Mouse (Mus musculus): ENCODE results near the gene 5530401A14Rik. TPM values are rescaled to one million over a fixed set of nuclear protein-coding genes. Genes with fewer than 3 reads are reported as not detected.

Gene 5530401A14Rik
- polyA plus RNA-seq (2012): not detected in 2 replicates

- Histone ChIP-seq H3K27me3 (ENCODE audit: control insufficient read depth) (no peaks in the 10 kb centered on the region), H3K36me3 (ENCODE audit: control insufficient read depth) (no peaks in the 10 kb centered on the region), H3K4me3 (replicated peaks) (no peak within 1 kb of the TSS), H3K9me3 (ENCODE audit: control insufficient read depth, low read length) (no peaks in the 10 kb centered on the region), H3K4me1 (ENCODE audit: control insufficient read depth) (no peaks in the 10 kb centered on the region)
- TF ChIP-seq TAL1 (IDR thresholded peaks at IDR 0.05; ENCODE audit: low read length) (no peak), GATA1 (IDR thresholded peaks at IDR 0.05; ENCODE audit: low read length) (no peak)
These were observed at the start of gene 5530401A14Rik for GRCm38 (mm10) chr11:81860250-81860972. Gene 5530401A14Rik (plus strand): TSS chr11:81860673.

DNA sequence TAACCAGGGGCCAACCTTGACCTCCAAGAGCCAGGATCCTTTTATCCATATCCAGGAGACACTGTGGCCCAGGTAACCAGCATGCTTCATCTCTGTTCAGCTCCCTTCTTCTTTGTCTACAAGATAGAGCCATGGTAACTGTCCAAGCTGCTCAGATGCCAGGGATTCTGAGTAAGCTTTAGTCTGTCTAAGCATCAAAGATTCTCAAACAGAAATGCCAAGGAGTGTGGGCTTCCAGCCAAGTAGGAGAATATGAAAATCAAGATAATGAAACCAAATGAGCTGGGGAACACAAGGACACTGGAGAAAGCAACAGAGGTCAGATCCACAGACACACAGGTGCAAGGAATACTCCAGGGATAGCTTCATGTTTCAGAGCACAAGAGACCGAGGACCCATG lies 45.7 kb upstream of the 5530401A14Rik start:
- H3K4me3 ChIP-seq (replicated peaks): no peak overlapping the region
- no peaks in the 10 kb centered on the region for H3K36me3 ChIP-seq (ENCODE audit: control insufficient read depth)
- no peak for TF ChIP-seq TAL1 (IDR thresholded peaks at IDR 0.05; ENCODE audit: low read length)
- TF ChIP-seq GATA1 (IDR thresholded peaks at IDR 0.05; ENCODE audit: low read length): no peak
- H3K27me3 ChIP-seq (ENCODE audit: control insufficient read depth): no peaks in the 10 kb centered on the region
- peaks cover 3% of the 10 kb centered on the region for H3K9me3 ChIP-seq (ENCODE audit: control insufficient read depth, low read length)
- H3K4me1 ChIP-seq (ENCODE audit: control insufficient read depth): no peaks in the 10 kb centered on the region

GRCm38 (mm10) chr11:81816531-81816930 lies 43.9 kb upstream of the 5530401A14Rik start:
- no peaks in the 10 kb centered on the region for H3K27me3 ChIP-seq (ENCODE audit: control insufficient read depth)
- no peak overlapping the region for H3K4me3 ChIP-seq (replicated peaks)
- no peaks in the 10 kb centered on the region for H3K4me1 ChIP-seq (ENCODE audit: control insufficient read depth)
- no peaks in the 10 kb centered on the region for H3K36me3 ChIP-seq (ENCODE audit: control insufficient read depth)
- no peaks in the 10 kb centered on the region; the same call in 1 of the 2 replicates for H3K9me3 ChIP-seq (ENCODE audit: control insufficient read depth, low read length)
- TF ChIP-seq TAL1 (IDR thresholded peaks at IDR 0.05; ENCODE audit: low read length): no peak
- no peak for TF ChIP-seq GATA1 (IDR thresholded peaks at IDR 0.05; ENCODE audit: low read length)

DNA sequence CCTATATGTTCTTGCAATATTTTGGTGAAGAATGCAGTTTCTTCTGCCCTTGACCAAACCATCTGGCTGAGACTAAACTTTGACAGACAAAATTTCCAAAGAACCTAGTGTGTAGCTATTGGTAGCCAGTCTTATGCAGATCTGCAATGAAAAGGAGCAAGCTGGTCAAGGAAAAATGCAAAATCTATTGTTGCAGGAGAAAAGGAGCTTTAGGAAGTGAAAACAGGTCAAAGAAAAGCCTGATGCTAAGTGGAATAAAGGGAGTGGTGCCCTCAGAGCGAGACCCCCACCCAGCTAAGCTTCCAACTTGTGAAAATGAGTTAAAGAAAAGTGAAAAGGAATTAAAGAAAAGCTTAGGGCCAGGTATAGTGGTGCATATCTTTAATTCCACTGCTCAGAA lies 28.1 kb upstream of the 5530401A14Rik start:
- H3K9me3 ChIP-seq (ENCODE audit: control insufficient read depth, low read length): no peaks in the 10 kb centered on the region
- no peaks in the 10 kb centered on the region for H3K36me3 ChIP-seq (ENCODE audit: control insufficient read depth)
- no peaks in the 10 kb centered on the region for H3K4me1 ChIP-seq (ENCODE audit: control insufficient read depth)
- no peak overlapping the region for H3K4me3 ChIP-seq (replicated peaks)
- no peaks in the 10 kb centered on the region for H3K27me3 ChIP-seq (ENCODE audit: control insufficient read depth)
- TF ChIP-seq GATA1 (IDR thresholded peaks at IDR 0.05; ENCODE audit: low read length) (no peak), TAL1 (IDR thresholded peaks at IDR 0.05; ENCODE audit: low read length) (no peak)

- Histone ChIP-seq H3K36me3 (ENCODE audit: control insufficient read depth) (no peaks in the 10 kb centered on the region), H3K27me3 (ENCODE audit: control insufficient read depth) (no peaks in the 10 kb centered on the region), H3K9me3 (ENCODE audit: control insufficient read depth, low read length) (no peaks in the 10 kb centered on the region), H3K4me1 (ENCODE audit: control insufficient read depth) (no peaks in the 10 kb centered on the region), H3K4me3 (replicated peaks) (no peak overlapping the region)
- TF ChIP-seq TAL1 (IDR thresholded peaks at IDR 0.05; ENCODE audit: low read length): no peak
- TF ChIP-seq GATA1 (IDR thresholded peaks at IDR 0.05; ENCODE audit: low read length): no peak
These were observed 22.0 kb upstream of the 5530401A14Rik start for GRCm38 (mm10) chr11:81838426-81838825.

DNA sequence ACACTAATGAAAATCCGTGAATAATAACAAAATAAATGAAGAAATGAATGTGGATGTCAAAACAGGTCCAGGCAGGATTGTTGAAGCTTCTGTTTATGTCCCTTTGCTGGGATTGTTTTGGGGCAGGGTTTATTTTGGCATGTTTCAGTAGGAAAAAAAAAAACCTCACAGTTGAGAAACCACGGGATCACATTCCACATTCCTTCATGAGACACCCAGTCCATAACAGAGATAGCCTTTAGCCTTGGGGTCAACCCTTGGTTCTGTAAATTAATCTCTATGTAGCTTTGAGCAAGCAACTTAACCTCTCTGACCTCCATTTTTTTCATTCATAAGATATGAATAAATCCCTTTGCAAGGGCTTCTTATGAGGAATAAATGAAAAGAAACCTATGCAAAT lies 19.5 kb upstream of the 5530401A14Rik start:
- Histone ChIP-seq H3K27me3 (ENCODE audit: control insufficient read depth) (no peaks in the 10 kb centered on the region), H3K9me3 (ENCODE audit: control insufficient read depth, low read length) (no peaks in the 10 kb centered on the region), H3K4me1 (ENCODE audit: control insufficient read depth) (no peaks in the 10 kb centered on the region), H3K4me3 (replicated peaks) (no peak overlapping the region), H3K36me3 (ENCODE audit: control insufficient read depth) (no peaks in the 10 kb centered on the region)
- TF ChIP-seq GATA1 (IDR thresholded peaks at IDR 0.05; ENCODE audit: low read length) (no peak), TAL1 (IDR thresholded peaks at IDR 0.05; ENCODE audit: low read length) (no peak)

DNA sequence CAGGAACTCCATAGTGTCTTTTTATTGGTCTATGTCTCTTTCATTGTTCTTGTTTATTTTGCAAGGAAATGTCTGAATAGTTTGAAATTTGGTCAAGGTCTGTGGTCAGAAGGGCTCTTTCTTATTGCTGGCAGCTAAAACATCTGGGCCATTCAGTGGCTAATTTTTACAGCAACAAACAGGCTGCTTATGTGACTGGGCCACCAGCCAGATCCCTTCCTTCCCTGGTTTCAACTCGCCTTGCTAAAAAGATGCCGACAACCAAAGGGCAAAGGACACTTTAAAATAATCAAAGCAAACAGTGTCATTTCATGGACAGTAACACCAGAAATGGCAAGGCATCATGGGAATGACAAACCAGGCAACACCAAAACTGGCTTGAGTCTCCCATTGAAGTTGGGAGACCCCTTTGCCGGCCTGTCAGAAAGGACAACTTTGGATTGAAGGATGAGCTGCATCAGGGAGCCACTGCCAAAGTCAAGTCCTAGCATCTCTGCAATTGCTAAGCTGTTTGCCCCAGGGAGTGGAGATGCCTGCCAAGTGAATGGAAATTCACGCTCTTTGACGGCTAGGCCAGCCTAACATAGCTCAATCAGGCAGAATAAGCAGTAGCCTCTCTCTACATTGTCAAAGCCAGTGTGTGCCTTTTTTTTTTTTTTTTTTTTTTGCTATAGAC lies 15.3 kb upstream of the 5530401A14Rik start:
- Histone ChIP-seq H3K4me3 (replicated peaks) (no peak overlapping the region), H3K4me1 (ENCODE audit: control insufficient read depth) (no peaks in the 10 kb centered on the region), H3K36me3 (ENCODE audit: control insufficient read depth) (no peaks in the 10 kb centered on the region), H3K9me3 (ENCODE audit: control insufficient read depth, low read length) (no peaks in the 10 kb centered on the region), H3K27me3 (ENCODE audit: control insufficient read depth) (no peaks in the 10 kb centered on the region)
- no peak for TF ChIP-seq GATA1 (IDR thresholded peaks at IDR 0.05; ENCODE audit: low read length)
- TF ChIP-seq TAL1 (IDR thresholded peaks at IDR 0.05; ENCODE audit: low read length): no peak

DNA sequence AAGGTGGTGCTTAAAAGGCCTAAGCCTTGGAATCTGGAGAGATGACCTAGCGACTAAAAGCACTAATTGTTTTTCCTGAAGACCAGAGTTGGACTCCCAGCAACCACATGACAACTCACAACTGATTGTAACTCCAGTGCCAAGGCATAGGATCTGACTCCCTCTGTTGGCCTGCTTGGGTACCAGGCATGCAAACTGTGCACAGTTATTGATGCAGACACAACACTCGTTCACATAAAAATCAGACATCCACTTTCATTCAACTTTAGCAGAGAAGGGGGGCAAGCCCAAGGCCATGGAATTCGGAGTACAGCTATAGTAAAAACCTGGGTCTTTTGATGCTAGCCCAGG lies 14.8 kb upstream of the 5530401A14Rik start:
- TF ChIP-seq GATA1 (IDR thresholded peaks at IDR 0.05; ENCODE audit: low read length) (no peak), TAL1 (IDR thresholded peaks at IDR 0.05; ENCODE audit: low read length) (no peak)
- no peaks in the 10 kb centered on the region for H3K27me3 ChIP-seq (ENCODE audit: control insufficient read depth)
- no peak overlapping the region for H3K4me3 ChIP-seq (replicated peaks)
- H3K9me3 ChIP-seq (ENCODE audit: control insufficient read depth, low read length): no peaks in the 10 kb centered on the region
- H3K36me3 ChIP-seq (ENCODE audit: control insufficient read depth): no peaks in the 10 kb centered on the region
- H3K4me1 ChIP-seq (ENCODE audit: control insufficient read depth): no peaks in the 10 kb centered on the region

- Histone ChIP-seq H3K9me3 (ENCODE audit: control insufficient read depth, low read length) (no peaks in the 10 kb centered on the region), H3K4me3 (replicated peaks) (no peak overlapping the region), H3K4me1 (ENCODE audit: control insufficient read depth) (no peaks in the 10 kb centered on the region), H3K27me3 (ENCODE audit: control insufficient read depth) (no peaks in the 10 kb centered on the region), H3K36me3 (ENCODE audit: control insufficient read depth) (no peaks in the 10 kb centered on the region)
- no peak for TF ChIP-seq TAL1 (IDR thresholded peaks at IDR 0.05; ENCODE audit: low read length)
- TF ChIP-seq GATA1 (IDR thresholded peaks at IDR 0.05; ENCODE audit: low read length): no peak
These were observed 12.5 kb upstream of the 5530401A14Rik start for GRCm38 (mm10) chr11:81847773-81848490.
